Mouse (Mus musculus): ENCODE data around the gene Coil. TPM values are rescaled to one million over a fixed set of nuclear protein-coding genes. Genes with fewer than 3 reads are reported as not detected.

The Coil gene
- polyA plus RNA-seq (2017; shearing (Covaris generic)): 6.5 TPM

GRCm38 (mm10) chr11:88970202-88970732, at the start of gene Coil:
TSS of gene Coil (plus strand) at chr11:88970252.

GRCm38 (mm10) chr11:88955217-88955969, 14.7 kb upstream of the Coil start, which contains the start of gene Scpep1:
TSS of gene Scpep1 (minus strand) at chr11:88955465.

DNA sequence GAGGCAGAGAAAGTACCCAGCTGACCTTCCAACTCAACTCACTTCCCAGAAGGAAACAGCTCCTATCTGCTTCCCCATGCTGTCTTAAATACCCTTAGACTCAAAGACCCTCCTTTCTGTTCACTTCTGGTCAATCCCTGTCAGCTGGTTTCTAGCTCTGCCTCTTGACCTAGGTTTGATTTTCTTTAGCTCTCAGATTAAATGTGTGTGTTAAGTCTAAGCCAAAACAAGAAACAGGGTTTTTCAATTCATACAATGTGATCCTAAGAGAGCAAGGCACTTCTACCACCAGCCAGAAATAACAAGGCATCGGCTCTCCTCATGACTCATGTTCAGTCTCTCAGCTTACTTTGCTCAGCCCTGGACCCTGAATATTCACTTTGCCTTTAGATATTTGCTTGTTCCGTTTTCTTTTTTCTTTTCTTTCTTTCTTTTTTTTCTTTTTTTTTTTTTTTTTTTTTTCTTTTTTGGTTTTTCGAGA, 3.1 kb upstream of the Coil start, which contains the start of gene Elobl:
Gene Elobl (minus strand): TSS at position 51 of the 481 bp plus-strand sequence.

GRCm38 (mm10) chr11:88998974-88999722, 29.1 kb downstream of the Coil start, which contains the start of gene Trim25:
TSS of gene Trim25 (plus strand) at chr11:88999376.

Other genes with a start within 250 kb of the Coil start
- 1.2 TPM for gene Akap1, start 105.7 kb upstream of the Coil start, polyA plus RNA-seq (2017; shearing (Covaris generic))
- gene Scpep1, start 14.8 kb upstream of the Coil start, polyA plus RNA-seq (2017; shearing (Covaris generic)): 35.6 TPM
- not detected for gene Elobl, start 3.3 kb upstream of the Coil start, polyA plus RNA-seq (2017; shearing (Covaris generic))
- 26.0 TPM for gene Trim25, start 29.1 kb downstream of the Coil start, polyA plus RNA-seq (2017; shearing (Covaris generic))
- 11.4 TPM for gene Dgke, start 96.6 kb downstream of the Coil start, polyA plus RNA-seq (2017; shearing (Covaris generic))
- not detected for gene Gm525, start 103.6 kb downstream of the Coil start, polyA plus RNA-seq (2017; shearing (Covaris generic))